Mouse (Mus musculus) embryonic facial prominence, embryonic 10.5 days (tissue): ENCODE data around the gene Eci2. TPM values are rescaled to one million over a fixed set of nuclear protein-coding genes. Genes with fewer than 3 reads are reported as not detected.

ENCODE experiments used
- DNase-seq: peaks from one replicate; pipeline ENCODE4 v3.0.0-alpha.2; 2017; ENCODE audit warnings: low spot score
- H3K27ac ChIP-seq: fragments of 300-500 bp; sonication (generic); replicated peaks from 2 replicates; pipeline ENCODE4 v1.5.1; 2016; ENCODE audit warnings: mild to moderate bottlenecking
- H3K27me3 ChIP-seq: fragments of 300-500 bp; sonication (generic); replicated peaks from 2 replicates; pipeline ENCODE4 v1.6.1; 2016; ENCODE audit warnings: low read depth, mild to moderate bottlenecking; ENCODE audit not compliant: poor library complexity, severe bottlenecking
- H3K36me3 ChIP-seq: fragments of 300-500 bp; sonication (generic); replicated peaks from 2 replicates; pipeline ENCODE4 v1.6.1; 2016; ENCODE audit warnings: mild to moderate bottlenecking, moderate library complexity
- H3K4me1 ChIP-seq: fragments of 300-500 bp; sonication (generic); 2 replicates; pipeline ENCODE4 v1.6.1; 2016
- H3K4me3 ChIP-seq: fragments of 300-500 bp; sonication (generic); 2 replicates; pipeline ENCODE4 v1.5.1; 2016; ENCODE audit warnings: mild to moderate bottlenecking, moderate library complexity
- H3K9me3 ChIP-seq: fragments of 300-500 bp; sonication (generic); 2 replicates; pipeline ENCODE4 v1.6.1; 2016; ENCODE audit warnings: mild to moderate bottlenecking
- WGBS: fragments of 180-500 bp; shearing (Covaris S2); methylation state at CpG from one replicate; pipeline ENCODE4 v1.1.7; 2016; 5-methylcytosine and 5-hydroxymethylcytosine counted together
- polyA plus RNA-seq: library from polyadenylated mRNA; unstranded; fragments of >200 nt; fragmentation: Nextera tagmentation; extraction: Ambion mirVana; gene quantifications from 2 replicates; pipeline ENCODE4 v1.2.1, GENCODE M21; 2016

Gene Eci2
- 91.2 and 105 TPM in 2 replicates for polyA plus RNA-seq

GRCm38 (mm10) chr13:35026879-35027278, at the start of gene Eci2:
TSS of gene Eci2 (minus strand) at chr13:35027096.
- H3K36me3 ChIP-seq, result no peaks in the 10 kb centered on the region
- H3K4me1 ChIP-seq, result no peaks in the 10 kb centered on the region
- H3K27me3 ChIP-seq, result no peaks in the 10 kb centered on the region
- H3K4me3 ChIP-seq, result peak within 1 kb of the TSS; percentile 38
- no peaks in the 10 kb centered on the region for H3K9me3 ChIP-seq
- WGBS, result 6% methylated on average over 6 of the region's 6 CpGs
- DNase-seq, result peak; percentile 48
- H3K27ac ChIP-seq, result no peak within 1 kb of the TSS

GRCm38 (mm10) chr13:35074862-35075261, 48.0 kb upstream of the Eci2 start:
- 49% methylated on average over 1 of the region's 1 CpGs for WGBS
- no peaks in the 10 kb centered on the region for H3K4me1 ChIP-seq
- no peaks in the 10 kb centered on the region for H3K9me3 ChIP-seq
- H3K36me3 ChIP-seq, result no peaks in the 10 kb centered on the region
- no peak overlapping the region for H3K4me3 ChIP-seq
- no peak for DNase-seq
- no peak overlapping the region for H3K27ac ChIP-seq
- no peaks in the 10 kb centered on the region for H3K27me3 ChIP-seq

GRCm38 (mm10) chr13:35070485-35071472, 43.9 kb upstream of the Eci2 start:
- H3K27ac ChIP-seq, result no peak overlapping the region
- H3K4me3 ChIP-seq, result no peak overlapping the region
- WGBS, result 84% methylated on average over 9 of the region's 9 CpGs
- no peaks in the 10 kb centered on the region for H3K27me3 ChIP-seq
- H3K9me3 ChIP-seq, result no peaks in the 10 kb centered on the region
- no peaks in the 10 kb centered on the region for H3K36me3 ChIP-seq
- peaks cover 7% of the 10 kb centered on the region for H3K4me1 ChIP-seq
- DNase-seq, result no peak

GRCm38 (mm10) chr13:35067084-35067483, 40.2 kb upstream of the Eci2 start:
- no peak overlapping the region for H3K27ac ChIP-seq
- no peak overlapping the region for H3K4me3 ChIP-seq
- H3K27me3 ChIP-seq, result no peaks in the 10 kb centered on the region
- H3K36me3 ChIP-seq, result no peaks in the 10 kb centered on the region
- DNase-seq, result no peak
- H3K9me3 ChIP-seq, result no peaks in the 10 kb centered on the region
- 89% methylated on average over 2 of the region's 2 CpGs for WGBS
- H3K4me1 ChIP-seq, result peaks cover 9% of the 10 kb centered on the region

- H3K36me3 ChIP-seq, result no peaks in the 10 kb centered on the region
- DNase-seq, result no peak
- no peaks in the 10 kb centered on the region for H3K27me3 ChIP-seq
- H3K9me3 ChIP-seq, result no peaks in the 10 kb centered on the region
- peaks cover 9% of the 10 kb centered on the region for H3K4me1 ChIP-seq
- WGBS, result 66% methylated on average over 2 of the region's 2 CpGs
- no peak overlapping the region for H3K4me3 ChIP-seq
- H3K27ac ChIP-seq, result no peak overlapping the region
These were observed 39.1 kb upstream of the Eci2 start for GRCm38 (mm10) chr13:35066033-35066432.

- Histone ChIP-seq H3K4me3 (no peak overlapping the region), H3K36me3 (no peaks in the 10 kb centered on the region), H3K9me3 (no peaks in the 10 kb centered on the region), H3K27me3 (no peaks in the 10 kb centered on the region), H3K4me1 (peaks cover 9% of the 10 kb centered on the region), H3K27ac (no peak overlapping the region)
- WGBS, result 68% methylated on average over 4 of the region's 4 CpGs
- DNase-seq, result no peak
These were observed 37.5 kb upstream of the Eci2 start for GRCm38 (mm10) chr13:35064381-35064780.

GRCm38 (mm10) chr13:35058145-35058544, 31.2 kb upstream of the Eci2 start:
- Histone ChIP-seq H3K27ac (no peak overlapping the region; the same call in 1 of the 2 replicates), H3K9me3 (no peaks in the 10 kb centered on the region), H3K27me3 (no peaks in the 10 kb centered on the region), H3K36me3 (no peaks in the 10 kb centered on the region), H3K4me1 (peaks cover 7% of the 10 kb centered on the region), H3K4me3 (no peak overlapping the region)
- peak; percentile 28 for DNase-seq
- WGBS, result 11% methylated on average over 5 of the region's 5 CpGs

- Histone ChIP-seq H3K4me1 (0 out of 2 replicates have a peak, but pooled peaks cover 3% of the 10 kb centered on the region), H3K4me3 (no peak overlapping the region), H3K27me3 (no peaks in the 10 kb centered on the region), H3K9me3 (no peaks in the 10 kb centered on the region), H3K36me3 (no peaks in the 10 kb centered on the region), H3K27ac (no peak overlapping the region)
- WGBS, result 55% methylated on average over 5 of the region's 5 CpGs
- DNase-seq, result no peak
These were observed 9.6 kb upstream of the Eci2 start for GRCm38 (mm10) chr13:35036486-35036885.

GRCm38 (mm10) chr13:35035731-35036130, 8.8 kb upstream of the Eci2 start:
- no peak overlapping the region for H3K27ac ChIP-seq
- H3K36me3 ChIP-seq, result no peaks in the 10 kb centered on the region
- H3K4me3 ChIP-seq, result no peak overlapping the region
- H3K27me3 ChIP-seq, result no peaks in the 10 kb centered on the region
- WGBS, result 83% methylated on average over 4 of the region's 4 CpGs
- no peaks in the 10 kb centered on the region for H3K9me3 ChIP-seq
- H3K4me1 ChIP-seq, result 0 out of 2 replicates have a peak, but pooled peaks cover 3% of the 10 kb centered on the region
- DNase-seq, result no peak

GRCm38 (mm10) chr13:35033571-35033970, 6.7 kb upstream of the Eci2 start:
- Histone ChIP-seq H3K36me3 (no peaks in the 10 kb centered on the region), H3K4me1 (0 out of 2 replicates have a peak, but pooled peaks cover 3% of the 10 kb centered on the region), H3K27me3 (no peaks in the 10 kb centered on the region), H3K9me3 (no peaks in the 10 kb centered on the region), H3K4me3 (no peak overlapping the region), H3K27ac (no peak overlapping the region)
- WGBS, result 87% methylated on average over 4 of the region's 4 CpGs
- DNase-seq, result no peak

GRCm38 (mm10) chr13:35031684-35032082, 4.8 kb upstream of the Eci2 start:
- Histone ChIP-seq H3K27ac (no peak overlapping the region), H3K4me3 (no peak overlapping the region), H3K4me1 (0 out of 2 replicates have a peak, but pooled peaks cover 3% of the 10 kb centered on the region), H3K27me3 (no peaks in the 10 kb centered on the region), H3K9me3 (no peaks in the 10 kb centered on the region), H3K36me3 (no peaks in the 10 kb centered on the region)
- 73% methylated on average over 4 of the region's 4 CpGs for WGBS
- DNase-seq, result no peak

GRCm38 (mm10) chr13:35030979-35031683, 4.2 kb upstream of the Eci2 start:
- H3K9me3 ChIP-seq, result no peaks in the 10 kb centered on the region
- WGBS, result 90% methylated on average over 7 of the region's 7 CpGs

More at GRCm38 (mm10) chr13:35030979-35031683, 4.2 kb upstream of the Eci2 start:
- Histone ChIP-seq H3K27ac (no peak overlapping the region), H3K36me3 (no peaks in the 10 kb centered on the region), H3K4me3 (no peak overlapping the region), H3K27me3 (no peaks in the 10 kb centered on the region), H3K4me1 (0 out of 2 replicates have a peak, but pooled peaks cover 3% of the 10 kb centered on the region)
- DNase-seq, result no peak
